Mouse (Mus musculus): ENCODE results near the gene Vmn1r54. TPM values are rescaled to one million over a fixed set of nuclear protein-coding genes. Genes with fewer than 3 reads are reported as not detected.
"Not testable (repeated sequence)": the region's sequence is repeated elsewhere in the genome, so short reads cannot be mapped to it uniquely, and the experiment has no call there.

Vmn1r54 gene
- not detected for total RNA-seq (2021)

- DNase-seq (ENCODE audit: extremely low spot score in 1 of 2, low spot score in 2 of 2), result no peak
- intact Hi-C loops (cut with DNase I), result no loop called here
Observed at GRCm38 (mm10) chr6:90246000-90246399, at the start of gene Vmn1r54. Vmn1r54 (plus strand) TSS chr6:90246300.

- intact Hi-C loops (cut with DNase I); DNase-seq (ENCODE audit: extremely low spot score in 1 of 2, low spot score in 2 of 2): not testable (repeated sequence)
Observed at GRCm38 (mm10) chr6:90202493-90202892, 43.6 kb upstream of the Vmn1r54 start, which contains the start of gene V1ra8. V1ra8 (plus strand) TSS chr6:90202793.

GRCm38 (mm10) chr6:90224338-90224737, 21.8 kb upstream of the Vmn1r54 start, which contains the start of gene Vmn1r53:
Vmn1r53 (minus strand) TSS chr6:90224438.
- DNase-seq (ENCODE audit: extremely low spot score in 1 of 2, low spot score in 2 of 2), result no peak
- intact Hi-C loops (cut with DNase I), result no loop called here

- intact Hi-C loops (cut with DNase I); DNase-seq (ENCODE audit: extremely low spot score in 1 of 2, low spot score in 2 of 2): not testable (repeated sequence)
Observed at GRCm38 (mm10) chr6:90232114-90232513, 14.0 kb upstream of the Vmn1r54 start.

- DNase-seq (ENCODE audit: extremely low spot score in 1 of 2, low spot score in 2 of 2), result no peak
- intact Hi-C loops (cut with DNase I), result no loop called here
Observed at GRCm38 (mm10) chr6:90232681-90233080, 13.4 kb upstream of the Vmn1r54 start.

GRCm38 (mm10) chr6:90244019-90244418, 2.1 kb upstream of the Vmn1r54 start:
- intact Hi-C loops (cut with DNase I), result no loop called here
- DNase-seq (ENCODE audit: extremely low spot score in 1 of 2, low spot score in 2 of 2), result no peak

- DNase-seq (ENCODE audit: extremely low spot score in 1 of 2, low spot score in 2 of 2), result no peak
- intact Hi-C loops (cut with DNase I), result no loop called here
Observed at GRCm38 (mm10) chr6:90288265-90288664, 42.2 kb downstream of the Vmn1r54 start.

GRCm38 (mm10) chr6:90300919-90301318, 54.8 kb downstream of the Vmn1r54 start, which contains the start of gene BC048671:
BC048671 (plus strand) TSS chr6:90301219.
- intact Hi-C loops (cut with DNase I), result no loop called here
- no peak for DNase-seq (ENCODE audit: extremely low spot score in 1 of 2, low spot score in 2 of 2)

- intact Hi-C loops (cut with DNase I), result no loop called here
- DNase-seq (ENCODE audit: extremely low spot score in 1 of 2, low spot score in 2 of 2), result no peak
Observed at GRCm38 (mm10) chr6:90306315-90306975, 60.3 kb downstream of the Vmn1r54 start.

GRCm38 (mm10) chr6:90308839-90309778, 63.0 kb downstream of the Vmn1r54 start:
- DNase-seq (ENCODE audit: extremely low spot score in 1 of 2, low spot score in 2 of 2), result no peak
- intact Hi-C loops (cut with DNase I), result no loop called here

- intact Hi-C loops (cut with DNase I), result no loop called here
- peak in 1 of 2 experiments; percentile 20 for DNase-seq (ENCODE audit: extremely low spot score in 1 of 2, low spot score in 2 of 2)
Observed at GRCm38 (mm10) chr6:90315961-90316360, 69.9 kb downstream of the Vmn1r54 start.

GRCm38 (mm10) chr6:90317510-90318258, 71.6 kb downstream of the Vmn1r54 start:
- intact Hi-C loops (cut with DNase I), result no loop called here

GRCm38 (mm10) chr6:90319019-90319418, 72.9 kb downstream of the Vmn1r54 start:
- intact Hi-C loops (cut with DNase I), result no loop called here
- peak in 1 of 2 experiments; percentile 14 for DNase-seq (ENCODE audit: extremely low spot score in 1 of 2, low spot score in 2 of 2)

More at GRCm38 (mm10) chr6:90317510-90318258, 71.6 kb downstream of the Vmn1r54 start:
- peak in 1 of 2 experiments; percentile 4 for DNase-seq (ENCODE audit: extremely low spot score in 1 of 2, low spot score in 2 of 2)

- peak in 1 of 2 experiments; percentile 28 for DNase-seq (ENCODE audit: extremely low spot score in 1 of 2, low spot score in 2 of 2)
- intact Hi-C loops (cut with DNase I), result loop anchor here (10.0 kb wide), 1 partner anchor 635 kb away; no protein-coding TSS in a partner anchor
Observed at GRCm38 (mm10) chr6:90319475-90320191, 73.5 kb downstream of the Vmn1r54 start.

- intact Hi-C loops (cut with DNase I), result loop anchor here (10.0 kb wide), 1 partner anchor 636 kb away; no protein-coding TSS in a partner anchor
- peak in 1 of 2 experiments; percentile 17 for DNase-seq (ENCODE audit: extremely low spot score in 1 of 2, low spot score in 2 of 2)
Observed at GRCm38 (mm10) chr6:90320429-90320828, 74.3 kb downstream of the Vmn1r54 start.

Data from left cerebral cortex, postnatal 10 days (tissue).